Mouse (Mus musculus): ENCODE data around the gene Ccdc30. TPM values are rescaled to one million over a fixed set of nuclear protein-coding genes. Genes with fewer than 3 reads are reported as not detected.

Ccdc30 gene
- 10 to 100 TPM; 14.5 to 16.9 TPM for total RNA-seq (2021)
- long read RNA-seq, experiment 1, partial matches to known transcripts: 15 of 22 reads
- long read RNA-seq, experiment 1, other reads (novel, unspliced or antisense): 7 of 22 reads
- long read RNA-seq, experiment 2, partial matches to known transcripts: 12 of 18 reads
- long read RNA-seq, experiment 2, other reads (novel, unspliced or antisense): 1 of 18 reads

- DNase-seq: peak; percentile 97 to 98
These were observed at the start of gene Ccdc30 for GRCm38 (mm10) chr4:119415072-119415753. TSS of gene Ccdc30 (minus strand) at chr4:119415521.

- no peak for DNase-seq
These were observed 48.6 kb upstream of the Ccdc30 start for GRCm38 (mm10) chr4:119463756-119464419.

GRCm38 (mm10) chr4:119462858-119463755, 47.8 kb upstream of the Ccdc30 start:
- peak; percentile 54 to 72 for DNase-seq

GRCm38 (mm10) chr4:119462457-119462856, 47.1 kb upstream of the Ccdc30 start:
- DNase-seq: no peak

GRCm38 (mm10) chr4:119460728-119461141, 45.4 kb upstream of the Ccdc30 start:
- DNase-seq: peak in 1 of 2 experiments; percentile 22

- peak; percentile 36 to 40 for DNase-seq
These were observed 45.0 kb upstream of the Ccdc30 start for GRCm38 (mm10) chr4:119460296-119460695.

- DNase-seq: no peak
These were observed 38.2 kb upstream of the Ccdc30 start for GRCm38 (mm10) chr4:119453533-119453932.

- DNase-seq: no peak
These were observed 37.8 kb upstream of the Ccdc30 start for GRCm38 (mm10) chr4:119453128-119453527.

GRCm38 (mm10) chr4:119450436-119450835, 35.1 kb upstream of the Ccdc30 start:
- DNase-seq: no peak

- DNase-seq: peak; percentile 57 to 69
These were observed 32.5 kb upstream of the Ccdc30 start for GRCm38 (mm10) chr4:119447786-119448185.

GRCm38 (mm10) chr4:119447261-119447660, 31.9 kb upstream of the Ccdc30 start:
- DNase-seq: no peak

GRCm38 (mm10) chr4:119442539-119442938, 27.2 kb upstream of the Ccdc30 start:
- peak; percentile 52 to 64 for DNase-seq

- no peak for DNase-seq
These were observed 26.5 kb upstream of the Ccdc30 start for GRCm38 (mm10) chr4:119441836-119442235.

- DNase-seq: no peak
These were observed 22.6 kb upstream of the Ccdc30 start for GRCm38 (mm10) chr4:119437936-119438335.

- DNase-seq: peak; percentile 67 to 68
These were observed 15.4 kb upstream of the Ccdc30 start for GRCm38 (mm10) chr4:119430678-119431077.

GRCm38 (mm10) chr4:119427680-119428079, 12.4 kb upstream of the Ccdc30 start:
- DNase-seq: peak; percentile 43 to 76

GRCm38 (mm10) chr4:119425601-119426000, 10.3 kb upstream of the Ccdc30 start:
- no peak for DNase-seq

GRCm38 (mm10) chr4:119425077-119425476, 9.8 kb upstream of the Ccdc30 start:
- no peak for DNase-seq

- DNase-seq: peak; percentile 95 to 98
These were observed 7.1 kb upstream of the Ccdc30 start, which contains the start of the genes Ppcs and Zmynd12 for GRCm38 (mm10) chr4:119422294-119422964. TSS of gene Ppcs (minus strand) at chr4:119422420. TSS of gene Zmynd12 (plus strand) at chr4:119422814.

GRCm38 (mm10) chr4:119421921-119422293, 6.6 kb upstream of the Ccdc30 start:
- no peak for DNase-seq

GRCm38 (mm10) chr4:119421191-119421590, 5.9 kb upstream of the Ccdc30 start:
- DNase-seq: peak; percentile 31 to 49
